Mouse (Mus musculus) E14TG2a.4 (cell line): ENCODE results near the gene Ephb3.
A peak's percentile ranks its signal among the peaks of the same experiment; 100 is the strongest.

ENCODE experiments used
- H3K27me3 ChIP-seq: 2 replicates; pipeline ENCODE4 v1.6.1; 2014; ENCODE audit warnings: low read length, control low read depth; ENCODE audit not compliant: insufficient read depth
- H3K36me3 ChIP-seq: 2 replicates; pipeline ENCODE4 v1.6.1; 2014; ENCODE audit warnings: low read length, control low read depth; ENCODE audit not compliant: insufficient read depth
- H3K4me1 ChIP-seq: replicated peaks from 2 replicates; pipeline ENCODE4 v1.6.1; 2014; ENCODE audit warnings: low read depth, low read length, control low read depth
- H3K4me3 ChIP-seq: replicated peaks from 2 replicates; pipeline ENCODE4 v1.5.1; 2014; ENCODE audit warnings: mild to moderate bottlenecking, low read length
- H3K9me3 ChIP-seq: 2 replicates; pipeline ENCODE4 v1.6.1; 2014; ENCODE audit warnings: low read length, control low read depth
- CTCF ChIP-seq: conservative IDR thresholded peaks from 2 replicates; pipeline ENCODE4 v1.5.1; 2014; ENCODE audit warnings: low read length
- NANOG ChIP-seq: IDR thresholded peaks from 2 replicates; pipeline ENCODE4 v1.6.1; 2014; ENCODE audit warnings: borderline replicate concordance, low read length, mixed read lengths
- POU5F1 ChIP-seq: IDR thresholded peaks from 2 replicates; pipeline ENCODE4 v1.6.1; 2014; ENCODE audit warnings: low read length, borderline replicate concordance

Gene Ephb3

DNA sequence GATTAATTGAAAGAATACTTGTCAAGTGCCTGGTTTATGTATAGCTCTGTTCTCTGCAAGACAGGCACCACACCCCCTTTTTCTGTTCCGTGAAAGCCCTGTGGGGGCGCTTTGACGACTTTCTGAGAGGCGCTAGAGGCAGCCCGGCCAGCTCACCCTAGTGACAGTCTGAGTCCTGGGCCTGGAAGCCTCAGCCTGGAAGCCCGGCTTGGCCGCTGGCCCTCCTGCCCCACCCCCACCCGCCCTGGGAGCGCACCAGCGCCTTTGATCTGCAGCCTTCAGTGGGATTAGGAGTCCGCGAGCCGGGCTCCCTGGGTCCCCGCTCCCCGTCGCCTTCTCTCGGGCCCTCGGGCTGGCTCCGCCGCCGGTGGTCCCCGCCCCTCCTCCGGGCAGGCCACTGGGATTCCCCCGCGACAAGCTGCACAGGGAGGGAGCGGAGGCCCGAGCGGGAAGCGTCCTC, 41.4 kb downstream of the Ephb3 start:
- H3K4me1 ChIP-seq, result peaks cover 53% of the 10 kb centered on the region
- TF ChIP-seq CTCF, result peak; percentile 41
- no peak for TF ChIP-seq POU5F1
- no peak for TF ChIP-seq NANOG
- peaks cover 94% of the 10 kb centered on the region for H3K27me3 ChIP-seq
- H3K36me3 ChIP-seq, result no peaks in the 10 kb centered on the region
- peak overlapping the region; percentile 76 for H3K4me3 ChIP-seq
- 0 out of 2 replicates have a peak, but pooled peaks cover 2% of the 10 kb centered on the region for H3K9me3 ChIP-seq

DNA sequence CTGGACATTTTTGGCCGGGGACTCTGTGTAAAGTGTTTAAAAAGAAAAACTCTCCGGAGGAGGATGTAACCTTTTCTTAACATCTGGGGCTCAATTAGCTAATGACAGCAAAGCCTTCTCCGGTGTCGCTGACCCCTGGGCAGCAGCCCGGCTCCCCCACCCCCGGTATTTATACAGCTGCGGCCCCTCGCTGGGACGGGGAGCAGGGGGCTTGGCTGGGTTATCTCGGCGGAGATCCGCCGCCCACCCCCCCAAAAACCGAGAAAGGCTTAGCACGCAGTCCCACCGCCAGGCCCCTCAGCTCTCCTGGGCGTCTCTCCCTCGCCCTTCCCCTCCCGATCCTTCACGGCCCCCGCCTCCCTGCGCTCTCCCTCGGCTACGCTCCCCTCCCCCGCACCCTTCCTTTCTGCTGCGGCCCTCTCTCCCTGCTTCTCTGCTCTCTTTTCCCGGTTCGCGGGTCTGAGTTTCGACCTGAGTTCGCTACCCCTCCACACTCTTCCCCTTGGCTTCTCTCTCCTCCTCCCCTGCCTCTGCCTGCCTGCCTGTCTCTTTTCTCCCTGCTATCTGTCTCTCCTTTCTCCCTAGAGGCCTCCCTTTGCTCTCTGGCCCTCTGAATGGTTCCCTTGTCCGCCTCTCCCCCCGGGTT, 42.0 kb downstream of the Ephb3 start:
- 0 out of 2 replicates have a peak, but pooled peaks cover 2% of the 10 kb centered on the region for H3K9me3 ChIP-seq
- H3K4me1 ChIP-seq, result peaks cover 53% of the 10 kb centered on the region
- peaks cover 97% of the 10 kb centered on the region for H3K27me3 ChIP-seq
- H3K36me3 ChIP-seq, result no peaks in the 10 kb centered on the region
- no peak for TF ChIP-seq CTCF
- no peak for TF ChIP-seq NANOG
- TF ChIP-seq POU5F1, result no peak
- H3K4me3 ChIP-seq, result peak overlapping the region; percentile 76

DNA sequence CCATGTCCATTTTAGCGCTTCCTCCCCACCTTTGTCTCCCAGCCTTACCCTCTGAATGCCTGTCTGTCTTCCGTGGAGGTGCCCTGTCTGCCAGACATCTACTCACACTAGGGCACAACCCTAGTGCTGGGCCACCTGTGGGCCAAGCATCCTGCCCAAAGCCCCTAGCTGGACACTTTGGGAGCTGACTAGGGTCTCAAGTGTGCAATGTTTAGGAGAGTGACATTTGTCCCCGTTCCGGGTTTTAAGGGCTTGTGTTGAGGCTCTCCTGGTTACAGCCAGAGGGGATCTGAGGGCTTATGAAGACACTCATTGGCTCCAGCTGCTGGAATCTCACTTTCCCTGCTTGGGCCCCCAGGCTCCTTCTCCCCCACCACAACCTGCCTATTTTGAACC, 42.5 kb downstream of the Ephb3 start:
- H3K9me3 ChIP-seq, result 0 out of 2 replicates have a peak, but pooled peaks cover 2% of the 10 kb centered on the region
- no peak for TF ChIP-seq NANOG
- TF ChIP-seq CTCF, result no peak
- no peak for TF ChIP-seq POU5F1
- peaks cover 53% of the 10 kb centered on the region for H3K4me1 ChIP-seq
- H3K27me3 ChIP-seq, result peaks cover 97% of the 10 kb centered on the region
- H3K36me3 ChIP-seq, result no peaks in the 10 kb centered on the region
- H3K4me3 ChIP-seq, result peak overlapping the region; percentile 76

DNA sequence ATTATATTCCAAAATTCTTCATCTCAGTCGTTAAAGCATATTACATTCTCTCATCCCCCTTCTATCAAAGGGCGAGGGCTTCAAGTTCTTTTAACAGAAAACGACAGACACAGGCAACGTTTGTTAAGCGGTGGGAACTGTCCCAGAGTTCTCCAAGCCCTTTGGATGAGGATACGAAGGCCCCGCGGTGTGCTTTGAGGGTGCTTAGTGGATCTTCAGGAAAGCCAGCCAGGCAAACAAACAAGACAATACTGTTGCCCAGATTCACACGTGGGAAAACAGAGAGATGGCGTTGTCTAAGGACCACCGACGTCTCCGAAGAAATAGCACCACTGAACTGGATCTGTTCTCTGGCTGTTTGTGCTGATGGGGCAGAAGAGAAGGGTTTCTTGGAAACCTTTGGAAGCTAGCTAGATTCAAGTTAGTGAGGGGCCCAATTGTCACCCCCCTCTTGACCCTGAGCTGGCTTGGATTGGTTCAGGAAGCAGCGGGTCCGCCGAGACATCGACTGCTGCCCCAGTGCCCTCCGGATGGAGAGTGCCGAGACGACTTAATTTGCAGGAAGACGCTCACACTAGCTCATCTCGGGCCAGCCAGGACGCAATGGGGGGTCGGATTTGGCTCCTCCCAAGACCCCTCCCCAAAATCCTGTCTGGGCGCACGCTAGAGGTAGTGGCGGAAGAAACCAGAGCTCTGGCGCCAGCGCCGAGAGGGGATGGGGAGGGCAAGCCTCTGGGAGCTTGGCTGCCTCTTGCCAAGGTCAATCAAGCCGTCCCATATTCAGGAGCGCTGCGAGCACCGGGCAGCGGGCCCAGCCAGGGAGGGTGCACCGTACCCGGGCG, 43.5 kb downstream of the Ephb3 start:
- peaks cover 97% of the 10 kb centered on the region for H3K27me3 ChIP-seq
- H3K4me3 ChIP-seq, result peak overlapping the region; percentile 83
- no peaks in the 10 kb centered on the region for H3K36me3 ChIP-seq
- H3K4me1 ChIP-seq, result peaks cover 47% of the 10 kb centered on the region
- no peak for TF ChIP-seq CTCF
- no peak for TF ChIP-seq POU5F1
- TF ChIP-seq NANOG, result no peak
- H3K9me3 ChIP-seq, result 0 out of 2 replicates have a peak, but pooled peaks cover 2% of the 10 kb centered on the region

DNA sequence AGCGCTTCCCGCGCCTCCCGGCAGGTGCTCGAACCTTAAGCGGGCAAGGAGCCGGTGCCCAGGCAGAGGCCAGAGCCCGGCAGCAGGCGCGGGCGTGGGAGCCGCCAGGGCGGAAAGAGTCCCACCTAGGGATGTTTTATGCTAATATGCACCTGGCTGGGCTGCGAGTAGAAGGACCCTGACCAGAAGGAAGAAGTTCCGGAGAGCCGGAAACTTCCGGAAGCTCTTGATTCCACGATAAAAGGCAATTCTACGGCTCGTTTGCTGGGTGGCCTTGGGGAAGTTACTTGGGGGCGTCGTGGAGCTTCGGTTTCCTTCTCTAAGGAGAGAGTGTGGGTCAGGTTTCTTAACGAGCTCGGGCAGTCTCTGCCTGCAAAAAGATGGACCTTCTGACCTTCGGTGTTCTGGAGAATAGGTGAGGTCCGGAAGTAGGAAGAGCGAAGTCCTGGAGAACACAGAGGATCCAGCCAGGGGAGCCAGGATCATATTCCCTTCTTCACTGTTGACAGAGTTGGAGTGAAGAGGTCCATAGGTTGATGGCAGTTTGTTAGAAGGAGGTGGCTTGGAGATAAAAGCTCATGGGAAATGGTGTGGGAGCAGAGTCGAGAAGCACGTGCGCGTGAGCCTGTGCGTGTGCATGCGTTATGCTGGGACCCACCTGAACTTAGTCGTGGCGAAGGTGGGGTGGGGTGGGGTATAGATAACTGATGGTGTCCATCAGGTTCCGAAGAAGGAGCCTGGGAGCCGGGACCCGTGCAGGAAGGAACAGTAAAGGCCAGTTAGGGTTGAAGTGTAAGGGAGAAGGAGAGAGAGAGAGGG, 44.4 kb downstream of the Ephb3 start:
- no peak for TF ChIP-seq NANOG
- no peak for TF ChIP-seq CTCF
- TF ChIP-seq POU5F1, result no peak
- H3K4me3 ChIP-seq, result peak overlapping the region; percentile 83
- peaks cover 94% of the 10 kb centered on the region for H3K27me3 ChIP-seq
- H3K9me3 ChIP-seq, result 0 out of 2 replicates have a peak, but pooled peaks cover 2% of the 10 kb centered on the region
- no peaks in the 10 kb centered on the region for H3K36me3 ChIP-seq
- peaks cover 39% of the 10 kb centered on the region for H3K4me1 ChIP-seq

DNA sequence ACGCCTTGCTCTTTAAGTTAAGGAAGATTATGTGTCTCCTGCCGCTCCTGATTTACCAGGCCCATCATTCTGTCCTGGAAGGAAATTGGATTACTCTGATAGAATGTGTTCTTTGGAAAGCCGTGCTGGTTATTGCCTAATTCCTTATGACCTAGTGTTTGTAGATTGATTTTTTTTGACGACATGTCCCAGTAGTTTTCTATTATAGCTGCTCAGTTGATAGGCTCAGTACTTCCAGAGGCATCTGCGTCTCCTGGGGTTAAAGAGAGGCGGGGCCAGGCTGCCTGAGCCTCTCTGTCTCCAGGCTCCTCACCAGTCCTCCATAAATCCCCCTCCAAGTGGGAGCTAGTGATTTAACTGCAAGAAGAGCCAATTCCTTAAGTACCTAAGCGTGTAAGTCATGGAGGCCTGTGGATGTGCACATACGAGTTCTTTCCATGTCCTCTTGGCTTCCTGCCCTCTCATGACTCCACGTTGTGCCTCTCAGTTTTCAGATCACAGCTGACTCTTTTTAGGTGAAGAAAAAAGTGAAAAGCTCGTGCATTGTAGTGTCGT, 47.9 kb downstream of the Ephb3 start:
- peaks cover 16% of the 10 kb centered on the region for H3K4me1 ChIP-seq

DNA sequence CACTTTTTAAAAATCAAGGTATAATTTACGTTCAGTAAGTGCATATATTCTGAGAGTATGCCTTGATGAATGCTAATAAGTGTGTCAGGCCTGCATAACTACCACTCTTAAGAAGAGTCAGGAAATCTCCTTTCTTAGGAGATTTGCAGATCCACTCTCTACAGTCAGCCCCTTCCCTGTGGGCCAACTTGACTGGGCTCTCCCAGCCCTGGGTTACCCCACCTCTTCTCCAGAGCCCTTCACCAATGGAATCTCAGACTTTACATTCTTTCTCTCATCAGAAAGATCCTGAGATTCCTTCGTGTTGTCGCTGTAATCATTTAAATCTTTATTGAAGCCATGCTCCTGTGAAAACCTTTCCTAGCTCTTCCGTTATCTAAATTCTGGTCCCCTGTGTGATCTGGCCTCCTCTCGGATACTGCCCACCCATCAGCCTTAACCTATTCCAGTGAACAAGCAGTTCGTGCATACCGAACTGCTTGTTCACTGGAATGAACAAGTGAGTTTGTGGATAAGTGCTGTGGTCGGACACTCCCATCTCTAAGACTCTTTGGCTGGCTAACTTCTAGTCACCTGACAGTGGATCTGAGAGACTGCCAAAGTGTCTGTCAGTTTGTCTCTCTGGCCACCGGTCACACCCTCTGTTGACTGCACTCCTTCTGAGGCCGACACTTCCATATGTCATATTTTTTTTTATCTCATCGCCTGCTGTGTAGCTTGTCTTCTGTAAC, 51.2 kb downstream of the Ephb3 start:
- Histone ChIP-seq H3K27me3 (peaks cover 40% of the 10 kb centered on the region), H3K36me3 (no peaks in the 10 kb centered on the region), H3K9me3 (no peaks in the 10 kb centered on the region), H3K4me3 (no peak overlapping the region), H3K4me1 (no peaks in the 10 kb centered on the region)
- TF ChIP-seq POU5F1 (no peak), NANOG (no peak), CTCF (no peak)

More for the DNA sequence above, 47.9 kb downstream of the Ephb3 start:
- no peak for TF ChIP-seq NANOG
- Histone ChIP-seq H3K27me3 (peaks cover 63% of the 10 kb centered on the region), H3K4me3 (no peak overlapping the region), H3K36me3 (no peaks in the 10 kb centered on the region), H3K9me3 (no peaks in the 10 kb centered on the region)
